Mouse (Mus musculus) monocyte, adult 59 days (primary cell): ENCODE measurements around the gene Fgfr3. TPM values are rescaled to one million over a fixed set of nuclear protein-coding genes. Genes with fewer than 3 reads are reported as not detected.

Source experiments
- total RNA-seq, 2 experiments: library from RNA; stranded (reverse); gene quantifications; one replicate each; pipeline ENCODE4 v1.2.4; 2023

Fgfr3 gene
- under 1 TPM in 1 of 2 experiments, not detected in 1; 0.89 TPM for total RNA-seq

DNA sequence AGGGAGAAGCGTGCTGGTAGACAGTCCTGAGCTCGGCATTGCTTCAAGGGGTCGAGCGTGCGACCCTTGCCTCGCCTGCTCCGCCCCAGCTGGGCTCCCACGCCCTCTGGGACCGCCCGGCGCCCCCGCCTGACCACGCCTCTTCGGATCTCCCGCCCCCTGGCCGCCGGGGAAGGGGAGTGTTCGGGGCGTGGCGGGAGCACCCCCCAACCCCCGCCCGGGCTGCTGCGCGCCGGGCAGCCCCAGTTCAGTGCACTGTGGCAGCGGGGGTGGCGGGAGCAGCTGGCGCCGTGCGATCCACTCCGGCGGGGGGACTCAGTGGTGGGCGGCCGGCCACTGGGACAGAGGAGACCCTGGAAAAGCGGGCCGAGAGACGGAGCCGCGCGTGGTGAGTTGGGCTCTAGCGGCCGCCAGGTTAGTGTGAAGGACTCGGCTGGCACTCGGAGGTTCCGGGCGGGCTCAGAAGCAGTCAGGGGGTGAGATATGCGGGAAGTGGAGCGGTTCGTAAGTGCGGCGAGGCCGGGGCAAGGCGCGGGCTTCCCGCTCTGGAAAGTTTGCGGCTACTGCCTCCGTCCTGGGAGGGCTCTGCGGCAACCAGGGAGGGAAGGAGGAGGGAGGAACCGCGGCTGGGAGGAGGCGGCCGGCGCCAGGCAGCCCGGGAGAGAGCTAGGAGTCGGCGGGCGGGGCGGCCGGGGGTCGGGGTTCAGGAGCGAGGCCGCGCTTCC is at the start of gene Fgfr3:
Fgfr3 (plus strand) TSS at position 134 of the 725 bp plus-strand sequence.

GRCm38 (mm10) chr5:33782345-33782998 is 61.0 kb downstream of the Fgfr3 start, which contains the start of gene Letm1:
Letm1 (minus strand) TSS chr5:33782817.

Other genes starting within 250 kb of the Fgfr3 start
- 10 to 100 TPM; 20.6 to 25.2 TPM for gene Fam53a, start 92.0 kb upstream of the Fgfr3 start, total RNA-seq
- under 1 TPM in 1 of 2 experiments, not detected in 1; 0.45 TPM for gene Gm9903, start 91.7 kb upstream of the Fgfr3 start, total RNA-seq
- gene Slbp, start 69.1 kb upstream of the Fgfr3 start, total RNA-seq, result 10 to 100 TPM; 49.8 to 60.6 TPM
- gene Tacc3, start 63.5 kb upstream of the Fgfr3 start, total RNA-seq, result 1 to 10 TPM; 6.1 to 8.0 TPM
- 1 to 10 TPM; 6.3 to 7.6 TPM for gene Tmem129, start 63.3 kb upstream of the Fgfr3 start, total RNA-seq
- gene Letm1, start 61.1 kb downstream of the Fgfr3 start, total RNA-seq, result 10 to 100 TPM; 45.3 to 61.2 TPM
- 10 to 100 TPM; 27.1 to 30.3 TPM for gene Nsd2, start 99.1 kb downstream of the Fgfr3 start, total RNA-seq
- gene Nelfa, start 214.7 kb downstream of the Fgfr3 start, total RNA-seq, result 10 to 100 TPM; 25.1 to 31.8 TPM